Mouse (Mus musculus): ENCODE data around the gene Atxn7l1. TPM values are rescaled to one million over a fixed set of nuclear protein-coding genes. Genes with fewer than 3 reads are reported as not detected.

Atxn7l1 gene
- polyA plus RNA-seq, 1 experiment, result 176 TPM

GRCm38 (mm10) chr12:33182428-33183137 lies 35.1 kb downstream of the Atxn7l1 start:
- TF ChIP-seq POLR2A (IDR thresholded peaks at IDR 0.05; ENCODE audit: control insufficient read depth, low read depth, low read length) (no peak), CTCF (IDR thresholded peaks at IDR 0.05; ENCODE audit: control insufficient read depth, insufficient read depth, insufficient replicate concordance, low read depth, low read length) (no peak)
- H3K4me1 ChIP-seq (ENCODE audit: control insufficient read depth, insufficient read depth, low read length), result no peaks in the 10 kb centered on the region
- no peak overlapping the region for H3K27ac ChIP-seq (ENCODE audit: control insufficient read depth, insufficient read depth, low read depth, low read length)
- no peaks in the 10 kb centered on the region for H3K36me3 ChIP-seq (ENCODE audit: control insufficient read depth, insufficient read depth, low read length)
- H3K27me3 ChIP-seq (ENCODE audit: control insufficient read depth, insufficient read depth, low read length), result no peaks in the 10 kb centered on the region
- no peak overlapping the region for H3K4me3 ChIP-seq (ENCODE audit: control insufficient read depth, low read depth, low read length)

DNA sequence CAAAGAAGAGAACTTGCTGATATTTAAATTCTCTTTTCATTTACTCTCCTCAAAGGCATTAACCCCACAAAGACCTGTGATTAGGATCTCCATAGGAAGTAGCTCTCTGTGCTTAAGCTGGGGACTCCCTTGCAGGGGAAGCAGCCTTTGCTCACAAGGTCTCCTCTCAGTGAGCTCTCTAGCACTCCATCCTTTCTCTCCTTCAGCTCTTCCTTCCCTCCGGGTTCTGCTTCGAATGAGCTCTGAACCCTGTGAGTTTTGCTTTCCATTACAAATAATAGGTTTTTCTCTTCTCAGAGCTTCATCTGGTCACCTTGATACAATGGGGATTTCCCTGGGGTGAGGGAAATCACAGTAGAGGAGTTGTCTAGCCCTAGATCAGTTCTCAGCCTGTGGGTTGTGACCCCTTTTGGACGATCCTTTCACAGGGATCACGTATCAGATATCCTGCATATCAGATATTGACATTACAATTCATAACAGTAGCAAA lies 35.7 kb downstream of the Atxn7l1 start:
- Histone ChIP-seq H3K36me3 (ENCODE audit: control insufficient read depth, insufficient read depth, low read length) (no peaks in the 10 kb centered on the region), H3K27ac (ENCODE audit: control insufficient read depth, insufficient read depth, low read depth, low read length) (no peak overlapping the region), H3K27me3 (ENCODE audit: control insufficient read depth, insufficient read depth, low read length) (no peaks in the 10 kb centered on the region), H3K4me1 (ENCODE audit: control insufficient read depth, insufficient read depth, low read length) (no peaks in the 10 kb centered on the region), H3K4me3 (ENCODE audit: control insufficient read depth, low read depth, low read length) (no peak overlapping the region)
- TF ChIP-seq CTCF (IDR thresholded peaks at IDR 0.05; ENCODE audit: control insufficient read depth, insufficient read depth, insufficient replicate concordance, low read depth, low read length) (no peak), POLR2A (IDR thresholded peaks at IDR 0.05; ENCODE audit: control insufficient read depth, low read depth, low read length) (no peak)

DNA sequence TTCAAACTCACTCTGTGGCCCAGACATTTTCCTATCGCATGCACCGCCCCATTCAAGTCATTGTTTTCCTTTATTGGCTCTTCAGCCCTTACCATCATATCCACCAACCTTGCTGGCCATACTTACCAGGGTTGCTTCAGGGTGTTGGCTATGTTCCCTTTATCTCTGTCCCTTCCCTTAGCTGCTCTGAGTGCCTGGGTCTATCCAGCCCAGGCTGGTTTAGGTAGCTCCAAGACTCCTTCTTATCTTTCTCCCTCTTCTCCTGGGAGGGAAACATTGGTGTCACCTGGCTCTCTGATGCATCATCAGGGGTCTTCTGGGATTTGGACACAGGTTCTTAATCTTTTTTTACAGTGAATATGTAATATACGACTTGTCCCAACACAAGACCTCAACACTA lies 36.6 kb downstream of the Atxn7l1 start:
- H3K36me3 ChIP-seq (ENCODE audit: control insufficient read depth, insufficient read depth, low read length), result no peaks in the 10 kb centered on the region
- TF ChIP-seq POLR2A (IDR thresholded peaks at IDR 0.05; ENCODE audit: control insufficient read depth, low read depth, low read length), result no peak
- no peak for TF ChIP-seq CTCF (IDR thresholded peaks at IDR 0.05; ENCODE audit: control insufficient read depth, insufficient read depth, insufficient replicate concordance, low read depth, low read length)

DNA sequence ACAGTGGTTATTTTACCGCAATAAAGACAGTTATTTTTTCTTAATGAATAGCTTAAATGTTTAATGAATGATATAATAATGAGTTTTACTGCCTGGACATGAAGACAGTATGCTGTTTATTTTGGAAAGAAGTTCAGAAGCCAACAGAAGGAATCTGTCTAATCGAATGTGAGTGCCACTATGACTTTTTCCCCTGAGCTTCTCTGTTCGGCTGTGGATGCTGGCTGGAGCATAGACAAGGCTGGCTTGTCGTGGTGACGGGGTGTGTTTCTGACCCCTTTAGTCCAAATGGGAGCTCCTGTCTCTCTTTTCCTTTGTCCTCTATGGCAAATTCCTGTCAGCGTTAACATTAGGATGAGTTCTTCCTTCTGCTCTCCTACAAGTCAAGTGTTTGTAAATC lies 37.6 kb downstream of the Atxn7l1 start:
- TF ChIP-seq POLR2A (IDR thresholded peaks at IDR 0.05; ENCODE audit: control insufficient read depth, low read depth, low read length) (no peak), CTCF (IDR thresholded peaks at IDR 0.05; ENCODE audit: control insufficient read depth, insufficient read depth, insufficient replicate concordance, low read depth, low read length) (no peak)

More for the DNA sequence above, 36.6 kb downstream of the Atxn7l1 start:
- no peaks in the 10 kb centered on the region for H3K4me1 ChIP-seq (ENCODE audit: control insufficient read depth, insufficient read depth, low read length)
- no peak overlapping the region for H3K27ac ChIP-seq (ENCODE audit: control insufficient read depth, insufficient read depth, low read depth, low read length)
- no peaks in the 10 kb centered on the region for H3K27me3 ChIP-seq (ENCODE audit: control insufficient read depth, insufficient read depth, low read length)
- H3K4me3 ChIP-seq (ENCODE audit: control insufficient read depth, low read depth, low read length), result no peak overlapping the region

DNA sequence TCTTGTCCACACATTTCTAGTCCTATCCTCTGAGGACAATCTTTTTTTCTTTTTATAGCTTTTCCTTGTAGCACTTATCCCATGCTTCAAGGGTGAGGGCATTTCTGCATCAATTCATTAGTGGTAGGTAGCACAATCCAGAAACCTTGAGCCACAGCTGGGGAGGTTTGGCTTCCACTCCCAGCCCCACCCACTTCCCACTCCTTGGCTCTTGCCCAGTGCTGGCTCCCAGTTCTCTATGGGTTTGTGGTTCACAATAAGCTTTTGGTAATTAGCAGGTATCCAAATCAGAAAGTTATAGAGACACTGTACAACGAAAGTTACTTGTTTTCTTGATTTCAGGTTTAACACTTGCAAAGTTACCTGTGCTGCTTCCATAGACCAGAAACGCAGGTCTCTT lies 38.8 kb downstream of the Atxn7l1 start:
- no peak for TF ChIP-seq CTCF (IDR thresholded peaks at IDR 0.05; ENCODE audit: control insufficient read depth, insufficient read depth, insufficient replicate concordance, low read depth, low read length)
- TF ChIP-seq POLR2A (IDR thresholded peaks at IDR 0.05; ENCODE audit: control insufficient read depth, low read depth, low read length), result no peak
- H3K27ac ChIP-seq (ENCODE audit: control insufficient read depth, insufficient read depth, low read depth, low read length), result no peak overlapping the region

More for the DNA sequence above, 37.6 kb downstream of the Atxn7l1 start:
- H3K4me1 ChIP-seq (ENCODE audit: control insufficient read depth, insufficient read depth, low read length), result no peaks in the 10 kb centered on the region
- no peaks in the 10 kb centered on the region for H3K36me3 ChIP-seq (ENCODE audit: control insufficient read depth, insufficient read depth, low read length)
- no peak overlapping the region for H3K27ac ChIP-seq (ENCODE audit: control insufficient read depth, insufficient read depth, low read depth, low read length)
- H3K27me3 ChIP-seq (ENCODE audit: control insufficient read depth, insufficient read depth, low read length), result no peaks in the 10 kb centered on the region
- H3K4me3 ChIP-seq (ENCODE audit: control insufficient read depth, low read depth, low read length), result no peak overlapping the region

DNA sequence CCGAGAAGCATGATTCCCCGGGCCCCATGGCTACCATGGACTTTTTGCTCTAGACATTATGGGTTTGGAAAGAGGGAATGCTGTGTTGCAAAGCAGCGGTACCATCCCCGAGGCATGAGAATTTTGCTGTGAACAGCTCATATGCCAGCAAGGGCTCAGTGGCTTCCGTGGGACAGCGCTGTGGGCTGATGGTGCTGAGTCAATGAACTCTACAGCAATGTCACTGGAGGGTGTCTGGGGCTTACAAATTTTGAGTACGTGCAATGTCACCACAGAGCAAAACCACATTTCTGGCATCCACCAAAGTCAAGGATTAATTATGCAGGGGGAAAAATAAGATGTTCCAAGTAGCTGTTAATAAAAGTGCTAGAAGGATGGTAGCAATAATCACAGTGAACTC lies 42.6 kb downstream of the Atxn7l1 start:
- TF ChIP-seq CTCF (IDR thresholded peaks at IDR 0.05; ENCODE audit: control insufficient read depth, insufficient read depth, insufficient replicate concordance, low read depth, low read length) (no peak), POLR2A (IDR thresholded peaks at IDR 0.05; ENCODE audit: control insufficient read depth, low read depth, low read length) (no peak)
- no peak overlapping the region for H3K27ac ChIP-seq (ENCODE audit: control insufficient read depth, insufficient read depth, low read depth, low read length)

More for the DNA sequence above, 38.8 kb downstream of the Atxn7l1 start:
- Histone ChIP-seq H3K4me1 (ENCODE audit: control insufficient read depth, insufficient read depth, low read length) (no peaks in the 10 kb centered on the region), H3K27me3 (ENCODE audit: control insufficient read depth, insufficient read depth, low read length) (no peaks in the 10 kb centered on the region), H3K36me3 (ENCODE audit: control insufficient read depth, insufficient read depth, low read length) (no peaks in the 10 kb centered on the region), H3K4me3 (ENCODE audit: control insufficient read depth, low read depth, low read length) (no peak overlapping the region)

GRCm38 (mm10) chr12:33190633-33191032 lies 43.1 kb downstream of the Atxn7l1 start:
- Histone ChIP-seq H3K4me1 (ENCODE audit: control insufficient read depth, insufficient read depth, low read length) (no peaks in the 10 kb centered on the region), H3K4me3 (ENCODE audit: control insufficient read depth, low read depth, low read length) (no peak overlapping the region), H3K36me3 (ENCODE audit: control insufficient read depth, insufficient read depth, low read length) (no peaks in the 10 kb centered on the region), H3K27ac (ENCODE audit: control insufficient read depth, insufficient read depth, low read depth, low read length) (no peak overlapping the region), H3K27me3 (ENCODE audit: control insufficient read depth, insufficient read depth, low read length) (no peaks in the 10 kb centered on the region)
- no peak for TF ChIP-seq POLR2A (IDR thresholded peaks at IDR 0.05; ENCODE audit: control insufficient read depth, low read depth, low read length)
- TF ChIP-seq CTCF (IDR thresholded peaks at IDR 0.05; ENCODE audit: control insufficient read depth, insufficient read depth, insufficient replicate concordance, low read depth, low read length), result no peak

More for the DNA sequence above, 42.6 kb downstream of the Atxn7l1 start:
- Histone ChIP-seq H3K4me3 (ENCODE audit: control insufficient read depth, low read depth, low read length) (no peak overlapping the region), H3K4me1 (ENCODE audit: control insufficient read depth, insufficient read depth, low read length) (no peaks in the 10 kb centered on the region), H3K27me3 (ENCODE audit: control insufficient read depth, insufficient read depth, low read length) (no peaks in the 10 kb centered on the region), H3K36me3 (ENCODE audit: control insufficient read depth, insufficient read depth, low read length) (no peaks in the 10 kb centered on the region)
